Mouse (Mus musculus) forebrain, embryonic 14.5 days (tissue): ENCODE measurements around the gene Epha4. TPM values are rescaled to one million over a fixed set of nuclear protein-coding genes. Genes with fewer than 3 reads are reported as not detected.

Experiments used
- ATAC-seq: fragments of 200-750 bp; cut with Nextera tagmentation; 2 replicates; pipeline ENCODE4 v1.8.0; 2017; ENCODE audit warnings: mild to moderate bottlenecking, moderate library complexity
- DNase-seq: peaks from one replicate; pipeline ENCODE4 v3.0.0-alpha.2; 2015; ENCODE audit warnings: low spot score
- H3K27ac ChIP-seq: fragments of 300-500 bp; sonication (generic); 2 replicates; pipeline ENCODE4 v1.5.1; 2014; ENCODE audit warnings: low read depth, mild to moderate bottlenecking, control low read depth, low read length, moderate library complexity
- H3K27me3 ChIP-seq: fragments of 300-500 bp; sonication (generic); replicated peaks from 2 replicates; pipeline ENCODE4 v1.6.1; 2014; ENCODE audit warnings: low read length, control low read depth, mixed read lengths; ENCODE audit not compliant: control insufficient read depth, insufficient read depth
- H3K36me3 ChIP-seq: fragments of 300-500 bp; sonication (generic); 2 replicates; pipeline ENCODE4 v1.6.1; 2014; ENCODE audit warnings: low read length, control low read depth; ENCODE audit not compliant: control insufficient read depth, insufficient read depth
- H3K4me1 ChIP-seq: fragments of 300-500 bp; sonication (generic); 2 replicates; pipeline ENCODE4 v1.6.1; 2014; ENCODE audit warnings: antibody characterized with exemption, low read length, control low read depth; ENCODE audit not compliant: control insufficient read depth, insufficient read depth
- H3K4me2 ChIP-seq: fragments of 300-500 bp; sonication (generic); 2 replicates; pipeline ENCODE4 v1.6.1; 2014; ENCODE audit warnings: mild to moderate bottlenecking, control low read depth, low read length
- H3K4me3 ChIP-seq: fragments of 300-500 bp; sonication (generic); 2 replicates; pipeline ENCODE4 v1.5.1; 2014; ENCODE audit warnings: low read depth, low read length, control low read depth
- H3K9ac ChIP-seq: fragments of 300-500 bp; sonication (generic); 2 replicates; pipeline ENCODE4 v1.6.1; 2014; ENCODE audit warnings: mild to moderate bottlenecking, low read length, control low read depth, moderate library complexity
- H3K9me3 ChIP-seq: fragments of 300-500 bp; sonication (generic); replicated peaks from 2 replicates; pipeline ENCODE4 v1.6.1; 2016; ENCODE audit warnings: low read length, control low read depth, mixed read lengths; ENCODE audit not compliant: control insufficient read depth
- WGBS: fragments of 180-500 bp; shearing (Covaris S2); extraction: QIAGEN DNeasy Blood & Tissue Kit; methylation state at CpG from one replicate; pipeline ENCODE4 v1.1.7; 2014; 5-methylcytosine and 5-hydroxymethylcytosine counted together
- polyA plus RNA-seq: library from polyadenylated mRNA; unstranded; fragments of >200 nt; fragmentation: Nextera tagmentation; extraction: Ambion mirVana; gene quantifications from 2 replicates; pipeline ENCODE4 v1.2.1, GENCODE M21; 2014

Epha4 gene
- polyA plus RNA-seq, 1 experiment from 2014 or later = 85.7 TPM

GRCm38 (mm10) chr1:77402942-77403341 lies 111.9 kb downstream of the Epha4 start:
- 55% methylated on average over 4 of the region's 4 CpGs for WGBS
- Histone ChIP-seq H3K9me3 (no peaks in the 10 kb centered on the region), H3K27ac (no peak overlapping the region), H3K4me2 (no peak overlapping the region), H3K4me1 (peaks cover 41% of the 10 kb centered on the region), H3K36me3 (peaks cover 18% of the 10 kb centered on the region), H3K4me3 (no peak overlapping the region), H3K27me3 (no peaks in the 10 kb centered on the region), H3K9ac (no peak overlapping the region)
- DNase-seq = no peak
- ATAC-seq = peak; percentile 41; the same call in 1 of the 2 replicates

GRCm38 (mm10) chr1:77401465-77401864 lies 113.4 kb downstream of the Epha4 start:
- DNase-seq = no peak
- no peak for ATAC-seq
- H3K36me3 ChIP-seq = peaks cover 29% of the 10 kb centered on the region
- no peaks in the 10 kb centered on the region for H3K27me3 ChIP-seq
- no peak overlapping the region for H3K27ac ChIP-seq
- H3K4me3 ChIP-seq = no peak overlapping the region
- WGBS = 77% methylated on average over 1 of the region's 1 CpGs
- peaks cover 26% of the 10 kb centered on the region for H3K4me1 ChIP-seq
- no peak overlapping the region for H3K4me2 ChIP-seq
- no peak overlapping the region for H3K9ac ChIP-seq
- H3K9me3 ChIP-seq = no peaks in the 10 kb centered on the region

- Histone ChIP-seq H3K27me3 (no peaks in the 10 kb centered on the region), H3K27ac (no peak overlapping the region), H3K4me3 (no peak overlapping the region), H3K36me3 (peaks cover 25% of the 10 kb centered on the region), H3K4me1 (peaks cover 2% of the 10 kb centered on the region; the same call in 1 of the 2 replicates), H3K9me3 (no peaks in the 10 kb centered on the region), H3K4me2 (no peak overlapping the region), H3K9ac (no peak overlapping the region)
- ATAC-seq = no peak
- no peak for DNase-seq
- WGBS = 53% methylated on average over 6 of the region's 6 CpGs
Observed at GRCm38 (mm10) chr1:77391590-77391989, 123.3 kb downstream of the Epha4 start.

- H3K9ac ChIP-seq = no peak overlapping the region
- WGBS = 94% methylated on average over 2 of the region's 2 CpGs
- H3K4me1 ChIP-seq = peaks cover 14% of the 10 kb centered on the region; the same call in 1 of the 2 replicates
- no peaks in the 10 kb centered on the region for H3K27me3 ChIP-seq
- H3K9me3 ChIP-seq = no peaks in the 10 kb centered on the region
- no peak overlapping the region for H3K27ac ChIP-seq
- no peak overlapping the region for H3K4me2 ChIP-seq
- DNase-seq = no peak
- no peak overlapping the region for H3K4me3 ChIP-seq
- no peak for ATAC-seq
- peaks cover 33% of the 10 kb centered on the region for H3K36me3 ChIP-seq
Observed at GRCm38 (mm10) chr1:77389069-77389468, 125.8 kb downstream of the Epha4 start.

GRCm38 (mm10) chr1:77388556-77388955 lies 126.3 kb downstream of the Epha4 start:
- DNase-seq (no peak), ATAC-seq (no peak)
- Histone ChIP-seq H3K27ac (no peak overlapping the region), H3K36me3 (peaks cover 33% of the 10 kb centered on the region), H3K9me3 (no peaks in the 10 kb centered on the region), H3K4me3 (no peak overlapping the region), H3K4me1 (peaks cover 18% of the 10 kb centered on the region; the same call in 1 of the 2 replicates), H3K4me2 (no peak overlapping the region), H3K9ac (no peak overlapping the region), H3K27me3 (no peaks in the 10 kb centered on the region)
- 91% methylated on average over 4 of the region's 4 CpGs for WGBS

- ATAC-seq (peak; percentile 17; the same call in 1 of the 2 replicates), DNase-seq (no peak)
- H3K9me3 ChIP-seq = no peaks in the 10 kb centered on the region
- peaks cover 48% of the 10 kb centered on the region for H3K36me3 ChIP-seq
- no peak overlapping the region for H3K4me2 ChIP-seq
- peaks cover 26% of the 10 kb centered on the region for H3K4me1 ChIP-seq
- H3K9ac ChIP-seq = no peak overlapping the region
- no peak overlapping the region for H3K27ac ChIP-seq
- no peak overlapping the region for H3K4me3 ChIP-seq
- 36% methylated on average over 8 of the region's 8 CpGs for WGBS
- no peaks in the 10 kb centered on the region for H3K27me3 ChIP-seq
Observed at GRCm38 (mm10) chr1:77385613-77386012, 129.3 kb downstream of the Epha4 start.

- H3K27me3 ChIP-seq = no peaks in the 10 kb centered on the region
- H3K4me3 ChIP-seq = no peak overlapping the region
- DNase-seq (peak; percentile 68), ATAC-seq (0 out of 2 replicates have a peak, but pooled peaks have one; percentile 41)
- no peaks in the 10 kb centered on the region for H3K9me3 ChIP-seq
- H3K36me3 ChIP-seq = peaks cover 55% of the 10 kb centered on the region
- WGBS = 23% methylated on average over 11 of the region's 11 CpGs
- peaks cover 32% of the 10 kb centered on the region for H3K4me1 ChIP-seq
- no peak overlapping the region for H3K4me2 ChIP-seq
- H3K9ac ChIP-seq = no peak overlapping the region
- H3K27ac ChIP-seq = peak overlapping the region; percentile 6; the same call in 1 of the 2 replicates
Observed at GRCm38 (mm10) chr1:77383466-77383865, 131.4 kb downstream of the Epha4 start.

- H3K27me3 ChIP-seq = no peaks in the 10 kb centered on the region
- no peak overlapping the region for H3K9ac ChIP-seq
- H3K36me3 ChIP-seq = peaks cover 71% of the 10 kb centered on the region
- no peaks in the 10 kb centered on the region for H3K9me3 ChIP-seq
- DNase-seq = peak; percentile 77
- peak; percentile 76 for ATAC-seq
- no peak overlapping the region for H3K4me2 ChIP-seq
- H3K4me1 ChIP-seq = peaks cover 17% of the 10 kb centered on the region
- 19% methylated on average over 8 of the region's 8 CpGs for WGBS
- H3K4me3 ChIP-seq = no peak overlapping the region
- H3K27ac ChIP-seq = no peak overlapping the region
Observed at GRCm38 (mm10) chr1:77377550-77377980, 137.3 kb downstream of the Epha4 start.

- Histone ChIP-seq H3K36me3 (peaks cover 72% of the 10 kb centered on the region), H3K27me3 (no peaks in the 10 kb centered on the region), H3K4me1 (peaks cover 9% of the 10 kb centered on the region), H3K27ac (no peak overlapping the region), H3K4me2 (no peak overlapping the region), H3K9ac (no peak overlapping the region), H3K9me3 (no peaks in the 10 kb centered on the region), H3K4me3 (no peak overlapping the region)
- ATAC-seq (0 out of 2 replicates have a peak, but pooled peaks have one; percentile 25), DNase-seq (no peak)
- 67% methylated on average over 4 of the region's 5 CpGs for WGBS
Observed at GRCm38 (mm10) chr1:77374054-77374453, 140.8 kb downstream of the Epha4 start.
